Mouse (Mus musculus) thymus, adult 2 months (tissue): ENCODE results near the gene Arhgef6. TPM values are rescaled to one million over a fixed set of nuclear protein-coding genes. Genes with fewer than 3 reads are reported as not detected.

ENCODE experiments used
- DNase-seq: peaks from one replicate; pipeline ENCODE4 v3.0.0; 2021
- H3K27ac ChIP-seq: fragments of 200-500 bp; 2 replicates; pipeline ENCODE4 v1.5.1; 2012; ENCODE audit warnings: low read length, control low read depth; ENCODE audit not compliant: control insufficient read depth, insufficient read depth
- H3K27me3 ChIP-seq: fragments of 200-500 bp; 2 replicates; pipeline ENCODE4 v1.6.1; 2012; ENCODE audit warnings: mild to moderate bottlenecking, low read length, moderate library complexity, mixed read lengths; ENCODE audit not compliant: control insufficient read depth, insufficient read depth
- H3K36me3 ChIP-seq: fragments of 200-500 bp; 2 replicates; pipeline ENCODE4 v1.6.1; 2012; ENCODE audit warnings: mild to moderate bottlenecking, low read length, moderate library complexity; ENCODE audit not compliant: control insufficient read depth, insufficient read depth
- H3K4me1 ChIP-seq: fragments of 200-500 bp; replicated peaks from 2 replicates; pipeline ENCODE4 v1.6.1; 2012; ENCODE audit warnings: low read length; ENCODE audit not compliant: control insufficient read depth, insufficient read depth
- H3K4me3 ChIP-seq: fragments of 200-500 bp; 2 replicates; pipeline ENCODE4 v1.5.1; 2012; ENCODE audit warnings: mild to moderate bottlenecking, low read length, control low read depth, moderate library complexity; ENCODE audit not compliant: control insufficient read depth, insufficient read depth
- CTCF ChIP-seq: fragments of 200-500 bp; IDR thresholded peaks from 2 replicates; pipeline ENCODE4 v1.5.1; 2012; ENCODE audit warnings: mild to moderate bottlenecking, control low read depth, low read length, moderate library complexity, borderline replicate concordance; ENCODE audit not compliant: control insufficient read depth, poor library complexity, insufficient read depth; ENCODE audit errors: extremely low read depth
- POLR2A ChIP-seq: fragments of 200-500 bp; IDR thresholded peaks from 2 replicates; pipeline ENCODE4 v1.6.1; 2012; ENCODE audit warnings: mild to moderate bottlenecking, low read length, control low read depth, moderate library complexity; ENCODE audit not compliant: control insufficient read depth, poor library complexity, insufficient read depth; ENCODE audit errors: extremely low read depth
- WGBS: fragments of 180-500 bp; shearing (Covaris S2); methylation state at CpG from one replicate; pipeline ENCODE4 v1.1.7; 2018; 5-methylcytosine and 5-hydroxymethylcytosine counted together
- polyA plus RNA-seq: library from polyadenylated mRNA; depleted of rRNA; stranded (reverse); fragments of >200 nt; gene quantifications from 2 replicates; pipeline ENCODE4 v1.2.3, GENCODE M21; 2012

Gene Arhgef6
- polyA plus RNA-seq, 1 experiment, result 78.3 TPM

GRCm38 (mm10) chrX:57372965-57373364, 34.4 kb upstream of the Arhgef6 start:
- H3K4me1 ChIP-seq, result no peaks in the 10 kb centered on the region
- no peaks in the 10 kb centered on the region for H3K27me3 ChIP-seq
- no peak for DNase-seq
- TF ChIP-seq CTCF (no peak), POLR2A (no peak)
- no peak overlapping the region for H3K4me3 ChIP-seq
- peaks cover 10% of the 10 kb centered on the region for H3K36me3 ChIP-seq
- 92% methylated on average over 4 of the region's 4 CpGs for WGBS
- H3K27ac ChIP-seq, result no peak overlapping the region

GRCm38 (mm10) chrX:57364891-57365569, 26.5 kb upstream of the Arhgef6 start:
- Histone ChIP-seq H3K36me3 (no peaks in the 10 kb centered on the region), H3K27ac (no peak overlapping the region), H3K27me3 (no peaks in the 10 kb centered on the region), H3K4me3 (no peak overlapping the region), H3K4me1 (no peaks in the 10 kb centered on the region)
- DNase-seq, result no peak
- 74% methylated on average over 2 of the region's 2 CpGs for WGBS
- no peak for TF ChIP-seq POLR2A
- TF ChIP-seq CTCF, result no peak

- WGBS, result 100% methylated on average over 1 of the region's 1 CpGs
These were observed 20.8 kb upstream of the Arhgef6 start for GRCm38 (mm10) chrX:57359316-57359715.

GRCm38 (mm10) chrX:57339220-57339619, 691 bp upstream of the Arhgef6 start:
- no peak for TF ChIP-seq POLR2A
- TF ChIP-seq CTCF, result no peak
- H3K36me3 ChIP-seq, result 0 out of 2 replicates have a peak, but pooled peaks cover 5% of the 10 kb centered on the region
- peak overlapping the region; percentile 30; the same call in 1 of the 2 replicates for H3K4me3 ChIP-seq
- DNase-seq, result no peak
- H3K4me1 ChIP-seq, result peaks cover 7% of the 10 kb centered on the region
- peak overlapping the region; percentile 98 for H3K27ac ChIP-seq
- WGBS, result 63% methylated on average over 4 of the region's 4 CpGs
- H3K27me3 ChIP-seq, result no peaks in the 10 kb centered on the region

More at GRCm38 (mm10) chrX:57359316-57359715, 20.8 kb upstream of the Arhgef6 start:
- no peaks in the 10 kb centered on the region for H3K27me3 ChIP-seq
- no peaks in the 10 kb centered on the region for H3K4me1 ChIP-seq
- H3K4me3 ChIP-seq, result no peak overlapping the region
- no peaks in the 10 kb centered on the region for H3K36me3 ChIP-seq
- H3K27ac ChIP-seq, result no peak overlapping the region
- TF ChIP-seq POLR2A, result no peak
- TF ChIP-seq CTCF, result no peak
- DNase-seq, result no peak

GRCm38 (mm10) chrX:57337582-57337981, 947 bp downstream of the Arhgef6 start:
- 0 out of 2 replicates have a peak, but pooled peaks cover 5% of the 10 kb centered on the region for H3K36me3 ChIP-seq
- no peak for DNase-seq
- TF ChIP-seq POLR2A (no peak), CTCF (no peak)

GRCm38 (mm10) chrX:57336958-57337357, 1.6 kb downstream of the Arhgef6 start:
- peak; percentile 20 for DNase-seq
- TF ChIP-seq CTCF (no peak), POLR2A (no peak)
- Histone ChIP-seq H3K36me3 (0 out of 2 replicates have a peak, but pooled peaks cover 5% of the 10 kb centered on the region), H3K4me1 (peaks cover 7% of the 10 kb centered on the region), H3K4me3 (peak overlapping the region; percentile 58), H3K27me3 (no peaks in the 10 kb centered on the region), H3K27ac (peak overlapping the region; percentile 91)
- 29% methylated on average over 9 of the region's 9 CpGs for WGBS

More at GRCm38 (mm10) chrX:57337582-57337981, 947 bp downstream of the Arhgef6 start:
- H3K27me3 ChIP-seq, result no peaks in the 10 kb centered on the region
- no peak overlapping the region for H3K4me3 ChIP-seq
- H3K27ac ChIP-seq, result no peak overlapping the region; the same call in 1 of the 2 replicates
- H3K4me1 ChIP-seq, result peaks cover 7% of the 10 kb centered on the region
